ENCODE assay signal across 16 mouse cellular contexts in the genomic region with DNA sequence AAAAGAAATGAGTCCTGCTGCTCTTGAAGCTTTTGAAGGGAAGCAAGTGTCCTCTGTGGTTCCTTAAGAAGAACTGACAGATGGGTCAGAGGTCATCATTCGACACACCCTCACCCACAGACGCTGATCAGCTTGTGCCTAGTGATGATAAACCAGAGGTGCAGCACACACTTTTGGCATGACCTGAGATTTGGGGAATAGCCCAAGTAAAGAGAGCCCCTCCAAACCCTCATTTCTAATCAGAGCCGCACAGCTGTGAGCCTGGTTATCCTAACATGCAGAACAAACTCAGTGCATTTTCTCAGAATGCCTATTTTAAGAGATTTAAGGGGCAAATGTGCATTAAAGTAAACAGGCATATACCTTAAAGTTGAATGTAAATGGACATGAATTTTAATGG.
DNase-seq lines count a peak whose midpoint lies in the region.
"Had no signal": no experiment of that assay in that cellular context is flagged by ENCODE, and none has a peak within 500 bp of the region (broad histone marks: within the 10 kb centered on the region; RNA-seq: fewer than 3 reads in every experiment).

No protein-coding gene starts in this region.

- DNase-seq in spleen, postnatal 36 days (ENCODE audit: low spot score in 2 of 2): peak; percentile 22 to 53
- DNase-seq in spleen, adult 12 weeks (ENCODE audit: low spot score): no peak
- DNase-seq in retina, embryonic 14.5 days (ENCODE audit: low spot score): peak; percentile 35
- peak; percentile 32 for DNase-seq in retina, postnatal 1 day
- DNase-seq in frontal cortex, adult 2 months (ENCODE audit: extremely low spot score in 1 of 2, low spot score in 1 of 2): no peak
- no peak for DNase-seq in adrenal gland, postnatal 36 days
- DNase-seq: adrenal gland, adult 2 months; adrenal gland, adult 8-10 months; adrenal gland, postnatal 10 days; adrenal gland, postnatal 14 days; adrenal gland, postnatal 25 days; B cell, adult 2 months; cerebellum, adult 11 months; cerebellum, adult 11-12 months; cerebellum, adult 18-20 months; cerebellum, adult 2 months had no signal

Comparison
In these comparisons a context has a peak if more than half of its experiments do, and no peak if none do; other contexts are left out.
1. DNase-seq: peak in spleen, postnatal 36 days (2 of 2), retina, embryonic 14.5 days (single experiment) and retina, postnatal 1 day (single experiment); none in spleen, adult 12 weeks (single experiment), frontal cortex, adult 2 months (0 of 2) and adrenal gland, postnatal 36 days (0 of 2).